Mouse (Mus musculus) E14TG2a.4 (cell line): ENCODE data around the gene Mrpl35.

ENCODE experiments used
- CTCF ChIP-seq: conservative IDR thresholded peaks from 2 replicates; pipeline ENCODE4 v1.5.1; 2014; ENCODE audit warnings: low read length
- NANOG ChIP-seq: IDR thresholded peaks from 2 replicates; pipeline ENCODE4 v1.6.1; 2014; ENCODE audit warnings: borderline replicate concordance, low read length, mixed read lengths

DNA sequence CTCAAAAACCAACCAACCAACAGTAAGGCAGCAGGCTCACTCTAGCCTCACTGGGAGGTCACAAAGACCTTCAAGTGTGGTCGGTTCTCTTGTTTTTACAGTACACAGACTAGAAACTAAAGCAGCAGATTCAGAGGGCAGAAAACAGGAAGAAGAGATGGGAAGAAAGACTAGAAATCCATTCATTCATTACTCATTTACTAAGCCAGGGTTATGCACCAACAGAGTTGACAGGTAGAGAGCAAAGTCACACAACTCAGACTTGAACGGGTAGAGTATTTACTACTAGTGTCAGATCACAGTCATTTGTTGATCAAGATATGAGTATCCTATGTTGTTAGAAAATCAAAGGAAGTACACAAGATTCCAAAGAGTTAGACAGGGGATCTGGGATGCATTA lies 13.9 kb downstream of the Mrpl35 start:
- TF ChIP-seq CTCF (no peak), NANOG (no peak)
